Comparison of ENCODE assay signal across 24 mouse cellular contexts in genomic region chr4:53239856-53240255, GRCm38 (mm10).
DNase-seq lines count a peak whose midpoint lies in the region; ATAC-seq and TF ChIP-seq lines count a peak whose summit lies in the region.
"Had no signal": no experiment of that assay in that cellular context is flagged by ENCODE, and none has a peak within 500 bp of the region (broad histone marks: within the 10 kb centered on the region; RNA-seq: fewer than 3 reads in every experiment).

No protein-coding gene starts in this region.

- H3K27me3 ChIP-seq in MEL (ENCODE audit: control insufficient read depth in 1 of 2, insufficient read depth in 2 of 2, low read length in 2 of 2) = no peaks in the 10 kb centered on the region
- no peaks in the 10 kb centered on the region for H3K27me3 ChIP-seq in forebrain, embryonic 15.5 days
- H3K27me3 ChIP-seq: intestine, embryonic 15.5 days; liver, embryonic 13.5 days; neural tube, embryonic 15.5 days had no signal

- peak; percentile 62 for ATAC-seq in granulocyte monocyte progenitor cell, adult 5-6 weeks (replicated peaks; ENCODE audit: poor library complexity, severe bottlenecking)
- ATAC-seq in forebrain, embryonic 15.5 days (replicated peaks) = no peak
- ATAC-seq: forebrain, postnatal 0 days; hindbrain, embryonic 16.5 days; intestine, embryonic 15.5 days had no signal

- H3K9me3 ChIP-seq in MEL (replicated peaks; ENCODE audit: insufficient read depth, low read length) = no peaks in the 10 kb centered on the region
- H3K9me3 ChIP-seq in forebrain, embryonic 15.5 days = no peaks in the 10 kb centered on the region
- H3K9me3 ChIP-seq: embryonic facial prominence, embryonic 10.5 days; forebrain, embryonic 10.5 days; hindbrain, embryonic 10.5 days; intestine, embryonic 15.5 days; liver, embryonic 13.5 days; neural tube, embryonic 15.5 days had no signal

- H3K9ac ChIP-seq in MEL (ENCODE audit: control insufficient read depth, low read depth, low read length, poor library complexity, severe bottlenecking) = peak overlapping the region; percentile 39
- H3K9ac ChIP-seq in forebrain, embryonic 15.5 days (replicated peaks) = no peak overlapping the region
- H3K9ac ChIP-seq: forebrain, postnatal 0 days; intestine, embryonic 15.5 days; liver, embryonic 13.5 days; neural tube, embryonic 15.5 days had no signal

- 0 out of 4 replicates have a peak, but pooled peaks of 1 of the 2 experiments have one; percentile 17 for TF ChIP-seq POLR2A in MEL (IDR thresholded peaks at IDR 0.05; ENCODE audit: control insufficient read depth in 1 of 2, insufficient read depth in 1 of 2, low read depth in 1 of 2, low read length in 2 of 2, poor library complexity in 1 of 2)

- H3K4me3 ChIP-seq in MEL (ENCODE audit: control insufficient read depth in 1 of 2, insufficient read depth in 1 of 2, low read depth in 2 of 2, low read length in 2 of 2) = peak overlapping the region; percentile 12 to 17; a peak in 3 of 4 replicates
- no peak overlapping the region for H3K4me3 ChIP-seq in forebrain, embryonic 15.5 days
- H3K4me3 ChIP-seq: embryonic facial prominence, embryonic 10.5 days; forebrain, embryonic 10.5 days; hindbrain, embryonic 10.5 days; intestine, embryonic 15.5 days; liver, embryonic 13.5 days; neural tube, embryonic 15.5 days had no signal

- H3K4me2 ChIP-seq in forebrain, embryonic 15.5 days (replicated peaks) = no peak overlapping the region
- H3K4me2 ChIP-seq: intestine, embryonic 15.5 days; liver, embryonic 13.5 days; midbrain, embryonic 11.5 days; neural tube, embryonic 15.5 days had no signal

- TF ChIP-seq EP300 in MEL (IDR thresholded peaks at IDR 0.05; ENCODE audit: low read depth in 1 of 2, low read length in 2 of 2) = peak; percentile 96 to 97

- WGBS in forebrain, embryonic 15.5 days = 78% methylated on average over 5 of the region's 5 CpGs

- peak overlapping the region; percentile 94 for H3K27ac ChIP-seq in MEL (ENCODE audit: control insufficient read depth, low read depth, low read length)
- H3K27ac ChIP-seq in forebrain, embryonic 15.5 days (replicated peaks) = no peak overlapping the region
- H3K27ac ChIP-seq: embryonic facial prominence, embryonic 10.5 days; forebrain, embryonic 10.5 days; hindbrain, embryonic 10.5 days; intestine, embryonic 15.5 days; liver, embryonic 13.5 days; neural tube, embryonic 15.5 days had no signal

- H3K36me3 ChIP-seq in MEL (ENCODE audit: control insufficient read depth in 1 of 2, insufficient read depth in 2 of 2, low read length in 2 of 2) = peaks cover 0 to 24% of the 10 kb centered on the region in 2 experiments; a peak in 2 of 4 replicates
- no peaks in the 10 kb centered on the region for H3K36me3 ChIP-seq in forebrain, embryonic 15.5 days
- H3K36me3 ChIP-seq: embryonic facial prominence, embryonic 10.5 days; forebrain, embryonic 10.5 days; hindbrain, embryonic 10.5 days; intestine, embryonic 15.5 days; liver, embryonic 13.5 days; neural tube, embryonic 15.5 days had no signal

- DNase-seq in thymus, postnatal 0 days (ENCODE audit: low spot score) = peak; percentile 8
- no peak for DNase-seq in thymus, postnatal 10 days (ENCODE audit: low spot score in 2 of 2)
- peak; percentile 87 for DNase-seq in MEL (ENCODE audit: low read depth, low spot score)
- DNase-seq in cerebellum, postnatal 36 days = no peak
- no peak for DNase-seq in lung, postnatal 36 days
- DNase-seq: adrenal gland, postnatal 25 days; cerebellum, adult 9-10 months; forebrain, postnatal 0 days; gastrocnemius, postnatal 36 days; kidney, adult 8-10 months; kidney, postnatal 14 days; liver, embryonic 13.5 days; lung, adult 2 months; right cerebral cortex, postnatal 14 days; thymus, postnatal 36 days had no signal

- TF ChIP-seq RAD21 in MEL (IDR thresholded peaks at IDR 0.05; ENCODE audit: low read depth, low read length) = no peak; the same call in 1 of the 2 replicates

- no peak for TF ChIP-seq CTCF in MEL (IDR thresholded peaks at IDR 0.05 in 2 of 3, conservative IDR thresholded peaks at IDR 0.05 in 1 of 3; ENCODE audit: control insufficient read depth in 1 of 3, insufficient read depth in 1 of 3, low read depth in 2 of 3, low read length in 3 of 3, poor library complexity in 1 of 3, severe bottlenecking in 1 of 3)

- H3K79me2 ChIP-seq in MEL (ENCODE audit: control insufficient read depth, insufficient read depth, low read length, poor library complexity) = no peaks in the 10 kb centered on the region

- H3K4me1 ChIP-seq in MEL (ENCODE audit: control insufficient read depth in 1 of 2, insufficient read depth in 2 of 2, low read length in 2 of 2) = peaks cover 11 to 26% of the 10 kb centered on the region in 2 experiments
- no peaks in the 10 kb centered on the region for H3K4me1 ChIP-seq in forebrain, embryonic 15.5 days
- H3K4me1 ChIP-seq: intestine, embryonic 15.5 days; neural tube, embryonic 15.5 days had no signal

TF ChIP-seq in MEL, 35 proteins besides CTCF, POLR2A, EP300 and RAD21:
- peak; percentile 94; the same call in 1 of the 2 replicates for TF ChIP-seq MYC (IDR thresholded peaks at IDR 0.05; ENCODE audit: low read depth, low read length)
- no peak; the same call in 1 of the 2 replicates for TF ChIP-seq ZC3H11A (IDR thresholded peaks at IDR 0.05; ENCODE audit: low read depth, low read length)
- TF ChIP-seq HCFC1 (IDR thresholded peaks at IDR 0.05; ENCODE audit: low read depth, low read length) = peak; percentile 20; the same call in 1 of the 2 replicates
- no peak for TF ChIP-seq ZMIZ1 (IDR thresholded peaks at IDR 0.05; ENCODE audit: low read depth, low read length)
- no peak for TF ChIP-seq E2F4 (IDR thresholded peaks at IDR 0.05; ENCODE audit: borderline replicate concordance, low read depth, low read length)
- peak; percentile 78; the same call in 1 of the 2 replicates for TF ChIP-seq BHLHE40 (IDR thresholded peaks at IDR 0.05; ENCODE audit: borderline replicate concordance, low read depth, low read length)
- TF ChIP-seq CHD2 (IDR thresholded peaks at IDR 0.05; ENCODE audit: low read length) = no peak
- no peak for TF ChIP-seq UBTF (IDR thresholded peaks at IDR 0.05; ENCODE audit: borderline replicate concordance, insufficient read depth, low read depth, low read length)
- TF ChIP-seq CHD1 (IDR thresholded peaks at IDR 0.05; ENCODE audit: low read depth, low read length) = no peak
- TF ChIP-seq ETS1 (IDR thresholded peaks at IDR 0.05; ENCODE audit: low read depth, low read length) = peak; percentile 99
- peak; percentile 88; the same call in 1 of the 2 replicates for TF ChIP-seq MAFK (IDR thresholded peaks at IDR 0.05; ENCODE audit: borderline replicate concordance, low read depth, low read length)
- TF ChIP-seq SIN3A (IDR thresholded peaks at IDR 0.05; ENCODE audit: low read length) = peak; percentile 93
- peak; percentile 87 for TF ChIP-seq TCF12 (IDR thresholded peaks at IDR 0.05; ENCODE audit: low read depth, low read length)
- TF ChIP-seq TBP (IDR thresholded peaks at IDR 0.05; ENCODE audit: low read depth, low read length) = peak; percentile 27; the same call in 1 of the 2 replicates
- TF ChIP-seq TAL1 (IDR thresholded peaks at IDR 0.05; ENCODE audit: low read length) = no peak; the same call in 1 of the 2 replicates
- TF ChIP-seq ELF1 (IDR thresholded peaks at IDR 0.05; ENCODE audit: low read depth, low read length) = 0 out of 2 replicates have a peak, but pooled peaks have one; percentile 56
- TF ChIP-seq JUND (IDR thresholded peaks at IDR 0.05; ENCODE audit: low read depth, low read length) = no peak
- TF ChIP-seq NRF1 (IDR thresholded peaks at IDR 0.05; ENCODE audit: insufficient read depth, low read depth, low read length, poor library complexity, severe bottlenecking) = no peak
- peak; percentile 97 for TF ChIP-seq RCOR1 (IDR thresholded peaks at IDR 0.05; ENCODE audit: low read depth, low read length)
- TF ChIP-seq GATA1 (IDR thresholded peaks at IDR 0.05; ENCODE audit: low read depth, low read length) = peak; percentile 97
- TF ChIP-seq MYB (IDR thresholded peaks at IDR 0.05; ENCODE audit: low read depth, low read length) = peak; percentile 81
- peak; percentile 74 for TF ChIP-seq ZNF384 (IDR thresholded peaks at IDR 0.05; ENCODE audit: low read depth, low read length)
- TF ChIP-seq NELFE (IDR thresholded peaks at IDR 0.05; ENCODE audit: low read depth, low read length) = no peak
- no peak for TF ChIP-seq MAZ (IDR thresholded peaks at IDR 0.05; ENCODE audit: low read depth, low read length)
- TF ChIP-seq MXI1 (IDR thresholded peaks at IDR 0.05; ENCODE audit: low read depth, low read length) = peak; percentile 92
- peak; percentile 82 for TF ChIP-seq MAX (IDR thresholded peaks at IDR 0.05; ENCODE audit: low read length)
- no peak for TF ChIP-seq USF2 (IDR thresholded peaks at IDR 0.05; ENCODE audit: borderline replicate concordance in 1 of 2, insufficient read depth in 1 of 2, low read depth in 1 of 2, low read length in 2 of 2)
- TF ChIP-seq SMC3 (IDR thresholded peaks at IDR 0.05; ENCODE audit: low read depth, low read length) = 0 out of 2 replicates have a peak, but pooled peaks have one; percentile 9
- no peak for TF ChIP-seq ZKSCAN1 (IDR thresholded peaks at IDR 0.05; ENCODE audit: low read depth, low read length)

Comparison
In these comparisons a context has a peak if more than half of its experiments do, and no peak if none do; other contexts are left out.
1. DNase-seq: peak in thymus, postnatal 0 days (single experiment) and MEL (single experiment); none in thymus, postnatal 10 days (0 of 2), cerebellum, postnatal 36 days (0 of 2) and lung, postnatal 36 days (single experiment).